Mouse (Mus musculus): Measurements from ENCODE around the gene Shld2.

DNA sequence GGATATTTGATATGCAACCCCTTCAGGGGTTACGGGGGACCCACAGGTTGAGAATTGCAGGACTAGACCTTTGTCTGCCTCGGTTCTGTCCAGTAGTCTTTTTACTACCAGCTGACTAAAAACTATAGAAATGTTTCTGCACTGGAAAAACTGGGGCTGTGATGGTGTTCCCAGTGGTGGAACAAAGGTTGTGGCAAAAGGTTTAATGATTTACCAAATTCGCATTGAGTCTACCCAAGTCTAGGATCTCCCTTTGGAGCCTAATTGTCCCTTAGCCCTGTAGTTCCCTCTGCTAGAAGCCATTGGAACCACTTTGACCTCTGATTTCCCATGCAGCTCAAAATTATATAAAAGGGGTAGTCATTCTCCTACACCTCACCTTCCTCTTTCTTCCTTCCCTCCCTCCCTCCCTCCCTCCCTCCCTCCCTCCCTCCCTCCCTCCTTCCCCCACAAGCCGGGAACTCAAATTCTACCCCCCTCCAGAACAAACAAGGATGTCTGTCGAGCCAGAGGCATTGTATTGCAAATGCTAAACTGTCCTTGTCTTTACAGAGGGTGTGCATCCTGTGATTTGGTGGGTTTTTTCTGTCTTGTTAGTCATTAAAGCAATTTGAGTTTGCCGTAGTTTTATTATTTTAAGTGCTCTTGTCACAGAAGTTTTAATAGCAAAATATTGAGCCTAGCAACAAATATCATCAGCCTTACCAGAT, 2.2 kb upstream of the Shld2 start:
- no peak for TF ChIP-seq POLR2A (IDR thresholded peaks at IDR 0.05; ENCODE audit: insufficient read depth, low read depth, low read length)
- no peak for TF ChIP-seq CTCF (IDR thresholded peaks at IDR 0.05; ENCODE audit: insufficient read depth, low read depth, low read length)
